Mouse (Mus musculus) ES-E14 (cell line): ENCODE results near the gene Ndufab1. TPM values are rescaled to one million over a fixed set of nuclear protein-coding genes. Genes with fewer than 3 reads are reported as not detected.

ENCODE experiments used
- DNase-seq: peaks from one replicate; pipeline ENCODE4 v3.0.0-alpha.2; 2013; ENCODE audit warnings: low read depth, low spot score
- H3K27ac ChIP-seq: 2 replicates; pipeline ENCODE4 v1.5.1; 2012; ENCODE audit warnings: low read depth, mild to moderate bottlenecking, low read length, moderate library complexity, mixed read lengths; ENCODE audit not compliant: poor library complexity, insufficient read depth, severe bottlenecking
- H3K36me3 ChIP-seq: 2 replicates; pipeline ENCODE4 v1.6.1; 2012; ENCODE audit warnings: mild to moderate bottlenecking, low read length, moderate library complexity, mixed read lengths; ENCODE audit not compliant: control insufficient read depth, poor library complexity, insufficient read depth, severe bottlenecking
- H3K4me1 ChIP-seq, 2 experiments: fragments of 150-350 bp in 1 of 2; sonication (generic) in 1 of 2; 2 replicates each; pipeline ENCODE4 v1.6.1; 2012; ENCODE audit warnings: low read length in 2 of 2, mild to moderate bottlenecking in 1 of 2, mixed read lengths in 1 of 2; ENCODE audit not compliant: control insufficient read depth in 2 of 2, insufficient read depth in 2 of 2, poor library complexity in 1 of 2
- H3K4me3 ChIP-seq, 2 experiments: fragments of 150-350 bp in 1 of 2; sonication (generic) in 1 of 2; 2 replicates each; pipeline ENCODE4 v1.5.1; 2012; ENCODE audit warnings: low read length in 2 of 2, low read depth in 1 of 2, mild to moderate bottlenecking in 1 of 2, mixed read lengths in 1 of 2; ENCODE audit not compliant: insufficient read depth in 1 of 2, poor library complexity in 1 of 2, severe bottlenecking in 1 of 2
- H3K9ac ChIP-seq: 2 replicates; pipeline ENCODE4 v1.6.1; 2012; ENCODE audit warnings: low read depth, mild to moderate bottlenecking, low read length, mixed read lengths; ENCODE audit not compliant: poor library complexity, insufficient read depth, severe bottlenecking
- H3K9me3 ChIP-seq: fragments of 150-350 bp; sonication (generic); 2 replicates; pipeline ENCODE4 v1.6.1; 2012; ENCODE audit warnings: low read depth, mild to moderate bottlenecking, low read length; ENCODE audit not compliant: control insufficient read depth, insufficient read depth
- CHD2 ChIP-seq: IDR thresholded peaks from 2 replicates; pipeline ENCODE4 v1.6.1; 2014; ENCODE audit warnings: mild to moderate bottlenecking, low read depth, low read length, inconsistent platforms
- HCFC1 ChIP-seq: IDR thresholded peaks from 2 replicates; pipeline ENCODE4 v1.6.1; 2012; ENCODE audit warnings: low read length, inconsistent platforms, borderline replicate concordance; ENCODE audit not compliant: insufficient read depth
- MAFK ChIP-seq: IDR thresholded peaks from 2 replicates; pipeline ENCODE4 v1.6.1; 2014; ENCODE audit warnings: mild to moderate bottlenecking, low read depth, low read length, inconsistent platforms; ENCODE audit not compliant: insufficient read depth
- ZC3H11A ChIP-seq: IDR thresholded peaks from 2 replicates; pipeline ENCODE4 v1.6.1; 2012; ENCODE audit warnings: low read depth, mild to moderate bottlenecking, inconsistent platforms, low read length, borderline replicate concordance
- ZNF384 ChIP-seq: IDR thresholded peaks from 2 replicates; pipeline ENCODE4 v1.6.1; 2012; ENCODE audit warnings: low read depth, low read length, inconsistent platforms
- in situ Hi-C, 2 experiments: fragments of 600-800 bp; cut with MboI; formaldehyde crosslinking; loops; one replicate each; pipeline ENCODE4 v1.15.1; 2025; ENCODE audit warnings: low sequenced_read_pairs in 2 of 2, inconsistent platforms in 1 of 2; ENCODE audit not compliant: unreplicated experiment in 2 of 2
- total RNA-seq: library from RNA; depleted of rRNA; stranded (reverse); fragments of 300-350 nt; gene quantifications from 2 replicates; pipeline ENCODE4 v1.2.3, GENCODE M21; 2012

Gene Ndufab1
- total RNA-seq, 1 experiment, result 151 TPM

GRCm38 (mm10) chr7:122098009-122098408 is 3.7 kb downstream of the Ndufab1 start:
- H3K27ac ChIP-seq, result no peak overlapping the region
- in situ Hi-C loops, result no loop called here
- no peak for DNase-seq
- TF ChIP-seq HCFC1, result no peak
- TF ChIP-seq ZC3H11A, result no peak
- TF ChIP-seq MAFK, result no peak
- no peak for TF ChIP-seq CHD2
- TF ChIP-seq ZNF384, result no peak
- no peaks in the 10 kb centered on the region for H3K9me3 ChIP-seq
- no peak overlapping the region for H3K4me3 ChIP-seq
- no peaks in the 10 kb centered on the region; a peak in 1 of 4 replicates for H3K4me1 ChIP-seq
- peaks cover 30% of the 10 kb centered on the region for H3K36me3 ChIP-seq
- no peak overlapping the region for H3K9ac ChIP-seq

GRCm38 (mm10) chr7:122094564-122095330 is 6.9 kb downstream of the Ndufab1 start:
- DNase-seq, result no peak
- H3K4me3 ChIP-seq, result no peak overlapping the region
- H3K9me3 ChIP-seq, result no peaks in the 10 kb centered on the region
- H3K36me3 ChIP-seq, result peaks cover 46% of the 10 kb centered on the region
- no peak overlapping the region for H3K9ac ChIP-seq
- no peak for TF ChIP-seq ZC3H11A
- TF ChIP-seq HCFC1, result no peak
- TF ChIP-seq MAFK, result no peak
- TF ChIP-seq ZNF384, result no peak
- TF ChIP-seq CHD2, result no peak
- no peaks in the 10 kb centered on the region; a peak in 1 of 4 replicates for H3K4me1 ChIP-seq
- in situ Hi-C loops, result no loop called here
- H3K27ac ChIP-seq, result no peak overlapping the region

GRCm38 (mm10) chr7:122087195-122087982 is 14.3 kb downstream of the Ndufab1 start:
- DNase-seq, result no peak
- H3K9me3 ChIP-seq, result no peaks in the 10 kb centered on the region
- H3K4me3 ChIP-seq, result no peak overlapping the region
- H3K27ac ChIP-seq, result no peak overlapping the region
- in situ Hi-C loops, result no loop called here
- H3K9ac ChIP-seq, result no peak overlapping the region
- no peaks in the 10 kb centered on the region for H3K4me1 ChIP-seq
- H3K36me3 ChIP-seq, result peaks cover 28% of the 10 kb centered on the region
- TF ChIP-seq ZNF384 (no peak), HCFC1 (no peak), MAFK (no peak), ZC3H11A (no peak), CHD2 (no peak)

GRCm38 (mm10) chr7:122081071-122081470 is 20.6 kb downstream of the Ndufab1 start:
- H3K4me1 ChIP-seq, result no peaks in the 10 kb centered on the region
- peaks cover 33% of the 10 kb centered on the region for H3K36me3 ChIP-seq
- DNase-seq, result no peak
- in situ Hi-C loops, result no loop called here
- TF ChIP-seq ZNF384, result no peak
- no peak for TF ChIP-seq MAFK
- no peak for TF ChIP-seq ZC3H11A
- no peak for TF ChIP-seq CHD2
- TF ChIP-seq HCFC1, result no peak
- no peak overlapping the region for H3K4me3 ChIP-seq
- H3K9me3 ChIP-seq, result no peaks in the 10 kb centered on the region
- no peak overlapping the region for H3K9ac ChIP-seq
- H3K27ac ChIP-seq, result no peak overlapping the region
